Mouse (Mus musculus) layer of hippocampus, postnatal 36 days (tissue): ENCODE measurements around the gene C1qb. TPM values are rescaled to one million over a fixed set of nuclear protein-coding genes. Genes with fewer than 3 reads are reported as not detected.

Source experiments
- DNase-seq, 2 experiments: peaks; one replicate each; pipeline ENCODE4 v3.0.0; 2022
- total RNA-seq, 2 experiments: library from RNA; stranded (reverse); gene quantifications; 2 replicates each; pipeline ENCODE4 v1.2.3; 2021

The C1qb gene
- total RNA-seq: 10 to 100 TPM; 47.8 to 51.2 TPM

- DNase-seq: no peak
Measured at GRCm38 (mm10) chr4:136886101-136886500, at the start of gene C1qb. Gene C1qb, minus strand, starts transcription at chr4:136886187.

GRCm38 (mm10) chr4:136934746-136935613 is 49.0 kb upstream of the C1qb start:
- no peak for DNase-seq

GRCm38 (mm10) chr4:136930474-136930873 is 44.5 kb upstream of the C1qb start:
- no peak for DNase-seq

GRCm38 (mm10) chr4:136928928-136929327 is 42.9 kb upstream of the C1qb start:
- no peak for DNase-seq

DNA sequence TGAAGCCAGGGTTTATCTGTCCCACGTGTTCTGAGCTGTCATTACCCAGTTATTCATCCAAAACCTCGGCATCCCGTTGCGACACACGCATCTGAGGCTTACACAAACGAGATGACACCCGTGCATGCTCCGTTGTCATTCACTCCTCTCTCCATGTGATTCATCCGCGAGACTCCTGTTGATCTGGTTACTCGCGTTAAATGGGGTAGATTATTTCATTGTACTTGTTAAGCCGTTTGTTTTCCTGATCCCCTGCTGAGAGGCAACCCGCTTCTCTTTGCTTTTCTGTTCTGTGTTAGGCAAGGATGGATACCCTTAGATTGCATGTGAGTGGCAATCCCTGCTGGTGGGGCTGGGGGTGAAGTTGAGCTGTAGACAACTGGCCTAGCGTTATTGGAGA is 39.8 kb upstream of the C1qb start:
- peak in 1 of 2 experiments; percentile 19 for DNase-seq

DNA sequence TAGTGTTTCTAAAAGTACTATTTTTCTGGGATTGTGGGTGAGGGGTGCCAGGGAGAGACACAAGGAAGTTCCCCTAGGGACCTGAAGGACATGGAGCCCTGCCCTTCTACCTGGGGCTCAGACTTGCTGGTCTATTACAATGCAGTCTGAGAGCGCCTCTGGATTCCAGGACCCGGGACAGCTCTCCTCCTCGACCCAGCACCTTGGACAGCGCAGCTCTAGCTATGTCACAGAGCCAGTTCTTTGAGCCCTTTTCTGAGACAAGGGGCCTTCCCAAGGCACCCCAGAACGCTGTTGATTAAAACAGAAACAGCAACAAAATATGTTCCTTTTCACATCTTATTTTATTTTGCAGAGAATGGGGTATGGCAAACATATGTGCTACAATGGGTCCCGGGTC is 38.5 kb upstream of the C1qb start:
- peak in 1 of 2 experiments; percentile 35 for DNase-seq

DNA sequence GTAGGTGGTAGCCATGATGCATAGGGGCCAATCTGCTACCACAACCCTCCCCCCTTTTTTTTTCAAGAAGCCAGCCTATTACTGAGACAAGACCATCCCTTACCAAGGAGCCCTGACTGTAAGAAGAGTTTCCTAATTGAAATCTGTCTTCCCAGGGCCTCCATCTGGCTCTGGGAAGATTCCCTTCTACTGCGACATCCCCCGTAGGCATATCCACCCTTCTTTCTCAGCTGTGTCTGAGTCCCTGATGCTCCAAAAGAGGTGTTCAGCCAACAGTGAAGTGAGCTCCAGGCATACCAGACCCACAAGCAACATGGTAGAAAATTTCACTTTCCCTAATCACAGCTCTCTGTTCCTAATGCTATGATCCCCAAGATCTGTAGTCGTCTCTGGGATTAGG is 33.5 kb upstream of the C1qb start:
- DNase-seq: no peak

DNA sequence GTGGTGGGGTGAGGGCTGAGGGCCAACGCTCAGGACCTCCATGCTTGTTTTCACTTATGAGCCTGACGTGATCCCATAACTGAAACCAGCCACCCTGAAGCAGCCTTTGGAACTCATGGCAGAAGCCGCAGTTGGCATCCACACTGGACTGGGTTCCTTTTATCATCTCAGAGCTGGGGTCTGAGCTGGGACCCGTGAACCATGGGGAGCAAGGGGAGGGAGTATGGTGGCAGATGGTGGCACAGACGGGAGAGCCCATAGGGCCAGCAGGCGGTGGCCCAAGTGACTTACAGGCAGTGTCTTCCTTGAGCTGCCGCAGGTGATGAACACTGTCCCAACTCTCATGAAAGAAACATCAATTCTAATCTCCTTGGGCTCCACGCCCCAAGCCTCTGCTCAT is 32.8 kb upstream of the C1qb start:
- DNase-seq: no peak

- DNase-seq: no peak
Measured at GRCm38 (mm10) chr4:136917165-136917524, 31.2 kb upstream of the C1qb start.

DNA sequence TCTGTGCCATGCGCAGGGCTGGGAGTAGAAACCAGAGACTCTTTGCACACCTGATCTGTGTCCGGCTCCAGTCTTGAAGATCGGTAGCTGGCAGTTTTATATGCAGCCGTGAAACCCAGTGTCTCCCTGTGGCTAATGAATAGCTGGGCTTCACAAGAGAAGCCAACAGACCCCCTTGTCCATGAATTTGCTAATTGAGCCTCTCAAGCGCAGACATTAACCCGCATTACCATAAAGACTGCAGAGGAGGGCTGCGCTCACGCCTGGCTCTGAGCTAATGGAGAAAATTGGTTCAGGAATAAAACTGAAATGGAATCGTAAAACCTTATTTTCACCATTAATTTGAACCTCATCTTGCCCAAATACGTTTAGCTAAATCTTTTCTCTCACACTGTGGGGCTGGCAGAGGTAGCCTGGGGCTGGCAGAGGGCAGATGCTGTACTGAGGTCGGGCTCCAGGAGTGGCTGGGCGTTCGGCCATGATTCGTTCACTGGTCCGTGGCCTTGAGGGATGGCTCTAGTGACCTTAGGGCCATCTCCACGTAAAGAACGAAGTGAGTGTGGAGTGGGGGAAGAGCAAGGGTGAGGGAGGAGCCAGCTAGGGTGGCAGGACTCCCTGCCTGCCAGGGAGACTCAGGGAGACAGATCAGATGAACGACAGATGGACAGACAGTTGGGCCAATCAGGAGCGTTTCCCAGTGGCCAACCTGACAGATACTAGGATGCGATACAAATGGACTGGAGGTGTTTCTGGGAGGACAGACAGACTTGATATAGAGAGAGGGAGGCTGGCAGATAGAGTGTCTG is 30.6 kb upstream of the C1qb start:
- no peak for DNase-seq

GRCm38 (mm10) chr4:136912841-136913240 is 26.9 kb upstream of the C1qb start:
- DNase-seq: no peak

DNA sequence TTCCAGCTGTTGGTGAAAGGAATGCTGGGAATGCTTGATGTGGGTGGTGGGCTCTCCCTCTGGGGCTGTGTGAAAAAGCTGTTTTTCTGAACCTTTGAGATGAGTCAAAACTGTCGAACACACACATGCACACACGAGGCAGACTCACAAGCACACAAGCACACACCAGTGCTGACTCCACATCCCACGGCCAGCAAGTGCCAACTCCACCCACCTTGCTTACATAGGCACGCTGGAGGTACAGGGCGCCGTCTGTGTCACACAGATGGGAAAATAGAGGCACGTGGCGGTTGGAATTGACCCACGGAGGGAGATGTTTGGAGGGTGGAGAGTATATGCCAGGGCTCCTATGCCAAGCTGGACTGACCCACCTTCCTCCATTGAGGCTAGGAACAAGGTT is 25.8 kb upstream of the C1qb start:
- DNase-seq: no peak

DNA sequence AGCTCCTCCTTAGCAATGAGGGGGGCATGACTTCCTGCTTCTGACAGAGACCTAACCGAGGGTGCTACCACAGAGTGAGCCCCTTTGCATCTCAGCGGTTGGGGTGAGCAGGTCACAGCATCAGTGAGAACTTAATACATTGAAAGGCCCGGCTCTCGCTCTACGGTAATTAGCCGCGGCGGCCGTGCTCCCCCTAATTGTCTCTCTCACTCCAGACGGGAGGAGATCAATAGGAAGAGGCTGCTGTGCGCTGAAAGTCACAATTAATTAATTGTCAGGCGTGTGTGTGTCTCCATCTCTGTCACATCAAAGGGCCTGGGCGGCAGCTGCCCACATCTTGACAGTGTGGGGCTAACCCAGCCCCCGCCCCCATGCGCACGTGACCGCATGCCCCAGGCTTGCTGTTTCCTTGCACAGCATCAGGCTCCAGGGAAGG is 25.2 kb upstream of the C1qb start:
- no peak for DNase-seq

- DNase-seq: no peak
Measured at GRCm38 (mm10) chr4:136907809-136908208, 21.8 kb upstream of the C1qb start.

DNA sequence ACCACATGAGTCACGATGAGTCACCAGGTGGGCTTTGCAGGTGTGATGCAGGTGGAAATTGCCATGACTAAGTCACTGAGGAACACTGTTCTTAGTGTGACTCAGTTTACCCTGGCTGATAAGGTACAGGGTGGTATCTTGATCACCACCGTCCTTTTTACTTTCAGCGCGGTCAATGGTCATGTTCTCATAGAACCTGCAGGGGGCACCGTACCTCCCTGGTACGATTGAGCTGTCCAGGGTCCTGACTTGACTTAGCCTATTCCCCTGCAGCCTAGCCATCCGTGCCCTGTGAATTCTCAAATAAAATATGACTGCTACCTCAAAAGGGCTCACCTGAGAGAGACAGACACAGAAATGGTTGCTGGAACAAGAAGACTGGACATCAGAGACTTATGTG is 21.0 kb upstream of the C1qb start:
- DNase-seq: no peak

DNA sequence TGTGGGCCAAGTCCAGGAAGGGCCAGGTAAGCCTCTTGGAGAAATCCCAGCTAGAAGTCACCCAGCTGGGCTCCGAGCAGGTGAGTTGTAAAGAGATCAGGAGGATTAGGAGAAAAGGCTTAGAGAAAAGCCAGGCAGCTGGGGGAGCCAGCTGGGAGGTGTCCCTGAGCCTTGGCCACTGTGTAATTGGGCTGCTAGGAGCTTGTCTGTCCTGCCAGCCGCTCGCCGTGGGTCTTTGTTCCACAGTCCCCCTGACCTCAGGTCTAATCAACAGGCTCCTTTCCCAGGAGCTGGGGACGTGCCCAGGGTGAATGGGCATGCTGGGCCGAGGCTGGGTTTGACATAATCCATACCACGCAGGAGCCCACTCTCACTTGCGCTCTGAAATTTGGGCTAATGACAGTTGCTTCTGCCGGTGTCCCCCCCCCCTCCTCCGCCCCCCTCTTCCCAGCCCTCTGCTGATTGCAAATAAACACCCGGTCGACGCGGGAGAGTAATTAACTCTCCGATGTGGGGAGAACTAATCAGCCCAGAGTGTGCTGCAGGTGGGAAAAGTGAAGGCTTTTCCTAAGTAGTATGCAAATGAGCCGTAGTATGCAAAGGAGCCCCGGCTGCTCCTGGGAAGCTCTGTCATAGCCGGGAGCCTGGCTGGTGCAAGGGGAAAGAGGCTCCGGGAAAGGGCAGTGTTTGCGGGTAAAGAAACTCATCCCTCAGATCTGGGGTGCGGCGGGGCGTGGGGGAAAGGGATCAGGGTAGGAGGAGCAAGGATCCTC is 19.0 kb upstream of the C1qb start:
- no peak for DNase-seq

DNA sequence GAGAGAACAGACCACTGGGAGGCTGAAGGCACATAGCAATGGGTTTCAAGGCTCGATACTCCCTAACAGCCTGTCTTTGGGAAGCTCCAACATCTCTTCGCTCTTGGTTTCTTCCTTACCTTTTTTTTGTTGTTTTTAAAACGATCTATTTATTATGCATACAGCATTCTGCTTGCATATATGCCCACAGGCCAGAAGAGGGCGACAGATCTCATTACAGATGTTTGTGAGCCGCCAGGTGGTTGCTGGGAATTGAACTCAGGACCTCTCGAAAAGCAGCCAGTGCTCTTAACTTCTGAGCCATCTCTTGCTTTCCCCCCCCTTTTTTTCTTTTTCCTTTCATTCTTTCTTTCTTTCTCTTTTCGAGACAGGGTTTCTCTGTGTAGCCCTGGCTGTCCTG is 13.2 kb upstream of the C1qb start:
- DNase-seq: no peak

DNA sequence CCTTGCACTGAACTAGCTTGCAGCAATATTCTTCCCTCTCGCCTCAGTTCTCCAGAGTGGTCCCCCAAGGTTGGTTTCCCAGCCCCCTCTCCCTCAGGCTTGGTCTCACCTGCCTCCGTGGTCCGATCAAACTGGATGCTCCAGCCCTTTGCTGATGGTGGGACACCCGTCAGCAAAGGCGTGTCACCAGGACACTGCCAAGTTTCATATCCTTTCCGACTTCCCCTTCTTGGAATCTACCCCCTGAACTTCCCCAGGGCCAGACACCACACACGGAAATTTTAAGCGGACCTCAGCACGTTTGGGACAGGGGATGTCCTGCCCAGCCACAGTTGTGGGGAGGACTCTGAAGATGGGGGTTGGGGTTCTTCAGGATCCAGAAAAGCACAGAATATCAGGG is 12.7 kb upstream of the C1qb start, which contains the start of gene C1qa:
C1qa (minus strand) TSS at position 167 of the 400 bp plus-strand sequence.
- no peak for DNase-seq

DNA sequence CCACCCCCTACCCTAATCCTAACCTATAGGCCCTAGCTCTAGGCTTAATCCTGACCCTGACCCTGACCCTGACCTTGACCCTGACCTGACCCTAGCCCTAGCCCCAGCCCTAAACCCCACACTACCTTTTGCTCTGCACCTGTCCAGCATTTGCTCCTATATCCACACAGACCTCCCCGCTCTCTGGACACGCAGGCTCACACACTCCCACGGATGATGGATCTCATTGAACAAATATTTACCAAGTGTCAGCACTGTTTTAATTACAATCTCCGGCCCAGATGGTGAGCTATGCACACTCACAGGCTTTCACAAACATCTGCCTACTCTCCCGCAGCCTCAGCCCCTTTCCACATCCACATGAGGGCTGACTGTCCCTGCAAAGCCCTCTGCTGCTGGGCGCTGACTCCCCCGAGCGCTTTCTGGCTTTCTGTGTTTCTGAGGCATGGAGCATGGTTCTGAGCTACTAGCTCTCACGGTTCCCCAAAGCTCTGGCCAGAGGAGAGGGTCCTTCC is 12.2 kb upstream of the C1qb start:
- DNase-seq: no peak

DNA sequence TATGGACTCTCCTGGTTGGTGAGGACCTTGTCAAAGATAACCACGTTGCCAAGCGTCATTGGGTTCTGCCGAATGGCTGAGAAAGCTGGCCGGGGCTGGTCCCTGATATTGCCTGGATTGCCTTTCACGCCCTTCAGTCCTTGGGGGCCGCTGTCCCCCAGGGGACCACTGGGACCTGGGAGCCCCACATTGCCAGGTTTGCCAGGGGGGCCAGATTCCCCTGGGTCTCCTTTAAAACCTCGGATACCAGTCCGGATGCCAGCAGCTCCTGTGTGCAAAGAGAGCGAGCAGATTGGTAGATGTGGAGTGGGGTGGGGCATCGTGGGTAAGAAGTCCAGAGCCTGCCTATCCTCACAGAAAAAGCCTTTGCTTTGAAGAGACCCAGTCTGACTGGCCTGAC is 10.5 kb upstream of the C1qb start:
- DNase-seq: no peak

DNA sequence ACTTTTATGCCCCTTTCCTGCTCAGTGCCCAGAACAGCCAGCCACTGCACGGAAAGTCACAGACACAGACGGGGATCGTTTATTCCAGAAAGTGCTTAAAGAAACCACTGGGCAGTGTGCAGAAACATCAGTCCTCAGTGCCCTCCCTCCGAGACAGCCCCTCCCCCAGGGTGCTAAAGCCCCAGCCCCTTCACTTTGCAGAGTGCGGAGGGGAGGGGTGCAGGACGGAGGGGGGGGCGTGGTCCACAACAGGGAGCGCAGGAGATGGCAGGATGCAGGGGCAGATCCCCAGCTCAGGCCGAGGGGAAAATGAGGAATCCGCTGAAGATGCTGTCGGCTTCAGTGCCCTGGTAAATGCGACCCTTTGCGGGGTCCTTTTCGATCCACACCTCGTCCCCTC is 9.9 kb upstream of the C1qb start:
- no peak for DNase-seq

- no peak for DNase-seq
Measured at GRCm38 (mm10) chr4:136894821-136895220, 8.8 kb upstream of the C1qb start.
